Mouse (Mus musculus) lung, adult 2 months (tissue): ENCODE data around the gene Poln.

Experiments
- CTCF ChIP-seq: fragments of 200-500 bp; IDR thresholded peaks from 2 replicates; pipeline ENCODE4 v1.5.1; 2011; ENCODE audit warnings: mild to moderate bottlenecking, low read length, control low read depth; ENCODE audit not compliant: insufficient read depth
- POLR2A ChIP-seq: fragments of 200-500 bp; IDR thresholded peaks from 2 replicates; pipeline ENCODE4 v1.6.1; 2011; ENCODE audit warnings: low read depth, mild to moderate bottlenecking, control low read depth, low read length, borderline replicate concordance; ENCODE audit errors: extremely low read depth

- TF ChIP-seq CTCF = no peak
- no peak for TF ChIP-seq POLR2A
These were observed 209.9 kb downstream of the Poln start for GRCm38 (mm10) chr5:33959382-33959781.
